Mouse (Mus musculus) cortical plate, adult 2 months (tissue): ENCODE results near the gene Rtkn2.

Experiments
- CTCF ChIP-seq: fragments of 200-500 bp; IDR thresholded peaks from 2 replicates; pipeline ENCODE4 v1.5.1; 2011; ENCODE audit warnings: mild to moderate bottlenecking, control low read depth, low read length; ENCODE audit not compliant: insufficient read depth; ENCODE audit errors: extremely low read depth
- POLR2A ChIP-seq: fragments of 200-500 bp; IDR thresholded peaks from 2 replicates; pipeline ENCODE4 v1.6.1; 2011; ENCODE audit warnings: mild to moderate bottlenecking, low read length, control low read depth; ENCODE audit not compliant: insufficient read depth; ENCODE audit errors: extremely low read depth

- TF ChIP-seq CTCF (no peak), POLR2A (no peak)
Measured at GRCm38 (mm10) chr10:67966102-67966501, 13.3 kb upstream of the Rtkn2 start.
